Mouse (Mus musculus) lung, adult 2 months (tissue): ENCODE results near the gene Hadhb.

Experiments used
- CTCF ChIP-seq: fragments of 200-500 bp; IDR thresholded peaks from 2 replicates; pipeline ENCODE4 v1.5.1; 2011; ENCODE audit warnings: mild to moderate bottlenecking, low read length, control low read depth; ENCODE audit not compliant: insufficient read depth
- POLR2A ChIP-seq: fragments of 200-500 bp; IDR thresholded peaks from 2 replicates; pipeline ENCODE4 v1.6.1; 2011; ENCODE audit warnings: low read depth, mild to moderate bottlenecking, control low read depth, low read length, borderline replicate concordance; ENCODE audit errors: extremely low read depth

GRCm38 (mm10) chr5:30205493-30205892, 50.4 kb downstream of the Hadhb start, which contains the start of gene Adgrf3:
- no peak for TF ChIP-seq POLR2A
- no peak for TF ChIP-seq CTCF
